Mouse (Mus musculus): ENCODE results near the gene Olfr876. TPM values are rescaled to one million over a fixed set of nuclear protein-coding genes. Genes with fewer than 3 reads are reported as not detected.

Gene Olfr876
- polyA plus RNA-seq, 1 experiment from 2014 or later, result not detected

GRCm38 (mm10) chr9:37802055-37802454 lies 776 bp upstream of the Olfr876 start:
- H3K9ac ChIP-seq (ENCODE audit: low read depth, low read length), result no peak overlapping the region
- no peaks in the 10 kb centered on the region for H3K4me1 ChIP-seq (ENCODE audit: control insufficient read depth, insufficient read depth, low read length)
- no peak overlapping the region for H3K27ac ChIP-seq (ENCODE audit: low read depth, low read length)
- H3K36me3 ChIP-seq (ENCODE audit: control insufficient read depth, insufficient read depth, low read length), result no peaks in the 10 kb centered on the region
- H3K27me3 ChIP-seq (ENCODE audit: control insufficient read depth, insufficient read depth, low read length), result no peaks in the 10 kb centered on the region
- 69% methylated on average over 4 of the region's 4 CpGs for WGBS (ENCODE audit: insufficient replicate concordance)
- no peak overlapping the region for H3K4me3 ChIP-seq (ENCODE audit: low read depth, low read length)
- H3K9me3 ChIP-seq (replicated peaks; ENCODE audit: control insufficient read depth, low read length), result no peaks in the 10 kb centered on the region
- H3K4me2 ChIP-seq, result no peak overlapping the region
- no peak for ATAC-seq (replicated peaks; ENCODE audit: insufficient number of reproducible peaks, low FRiP score, low TSS enrichment)

- Histone ChIP-seq H3K4me1 (ENCODE audit: control insufficient read depth, insufficient read depth, low read length) (no peaks in the 10 kb centered on the region), H3K9me3 (replicated peaks; ENCODE audit: control insufficient read depth, low read length) (no peaks in the 10 kb centered on the region), H3K4me2 (no peak overlapping the region), H3K36me3 (ENCODE audit: control insufficient read depth, insufficient read depth, low read length) (no peaks in the 10 kb centered on the region), H3K27ac (ENCODE audit: low read depth, low read length) (no peak overlapping the region), H3K9ac (ENCODE audit: low read depth, low read length) (no peak overlapping the region), H3K4me3 (ENCODE audit: low read depth, low read length) (no peak overlapping the region), H3K27me3 (ENCODE audit: control insufficient read depth, insufficient read depth, low read length) (no peaks in the 10 kb centered on the region)
- no peak for ATAC-seq (replicated peaks; ENCODE audit: insufficient number of reproducible peaks, low FRiP score, low TSS enrichment)
Observed at GRCm38 (mm10) chr9:37807235-37807634, 4.4 kb downstream of the Olfr876 start.

- H3K27ac ChIP-seq (ENCODE audit: low read depth, low read length), result no peak overlapping the region
- ATAC-seq (replicated peaks; ENCODE audit: insufficient number of reproducible peaks, low FRiP score, low TSS enrichment), result no peak
- H3K4me1 ChIP-seq (ENCODE audit: control insufficient read depth, insufficient read depth, low read length), result no peaks in the 10 kb centered on the region
- H3K4me3 ChIP-seq (ENCODE audit: low read depth, low read length), result no peak overlapping the region
- H3K4me2 ChIP-seq, result no peak overlapping the region
- no peak overlapping the region for H3K9ac ChIP-seq (ENCODE audit: low read depth, low read length)
- no peaks in the 10 kb centered on the region for H3K27me3 ChIP-seq (ENCODE audit: control insufficient read depth, insufficient read depth, low read length)
- no peaks in the 10 kb centered on the region for H3K36me3 ChIP-seq (ENCODE audit: control insufficient read depth, insufficient read depth, low read length)
- WGBS (ENCODE audit: insufficient replicate concordance), result 78% methylated on average over 3 of the region's 3 CpGs
- no peaks in the 10 kb centered on the region for H3K9me3 ChIP-seq (replicated peaks; ENCODE audit: control insufficient read depth, low read length)
Observed at GRCm38 (mm10) chr9:37808456-37808855, 5.6 kb downstream of the Olfr876 start.

- no peak overlapping the region for H3K9ac ChIP-seq (ENCODE audit: low read depth, low read length)
- no peaks in the 10 kb centered on the region for H3K36me3 ChIP-seq (ENCODE audit: control insufficient read depth, insufficient read depth, low read length)
- no peaks in the 10 kb centered on the region for H3K9me3 ChIP-seq (replicated peaks; ENCODE audit: control insufficient read depth, low read length)
- H3K4me3 ChIP-seq (ENCODE audit: low read depth, low read length), result no peak overlapping the region
- no peak overlapping the region for H3K4me2 ChIP-seq
- H3K4me1 ChIP-seq (ENCODE audit: control insufficient read depth, insufficient read depth, low read length), result no peaks in the 10 kb centered on the region
- ATAC-seq (replicated peaks; ENCODE audit: insufficient number of reproducible peaks, low FRiP score, low TSS enrichment), result no peak
- 57% methylated on average over 2 of the region's 2 CpGs for WGBS (ENCODE audit: insufficient replicate concordance)
- H3K27me3 ChIP-seq (ENCODE audit: control insufficient read depth, insufficient read depth, low read length), result no peaks in the 10 kb centered on the region
- no peak overlapping the region for H3K27ac ChIP-seq (ENCODE audit: low read depth, low read length)
Observed at GRCm38 (mm10) chr9:37808976-37809375, 6.1 kb downstream of the Olfr876 start.

GRCm38 (mm10) chr9:37814696-37815095 lies 11.9 kb downstream of the Olfr876 start:
- 84% methylated on average over 3 of the region's 3 CpGs for WGBS (ENCODE audit: insufficient replicate concordance)
- no peaks in the 10 kb centered on the region for H3K36me3 ChIP-seq (ENCODE audit: control insufficient read depth, insufficient read depth, low read length)
- no peak for ATAC-seq (replicated peaks; ENCODE audit: insufficient number of reproducible peaks, low FRiP score, low TSS enrichment)
- H3K4me3 ChIP-seq (ENCODE audit: low read depth, low read length), result no peak overlapping the region
- H3K9ac ChIP-seq (ENCODE audit: low read depth, low read length), result no peak overlapping the region
- no peak overlapping the region for H3K4me2 ChIP-seq
- no peaks in the 10 kb centered on the region for H3K27me3 ChIP-seq (ENCODE audit: control insufficient read depth, insufficient read depth, low read length)
- H3K27ac ChIP-seq (ENCODE audit: low read depth, low read length), result no peak overlapping the region
- H3K9me3 ChIP-seq (replicated peaks; ENCODE audit: control insufficient read depth, low read length), result no peaks in the 10 kb centered on the region
- H3K4me1 ChIP-seq (ENCODE audit: control insufficient read depth, insufficient read depth, low read length), result no peaks in the 10 kb centered on the region

GRCm38 (mm10) chr9:37829881-37830280 lies 27.1 kb downstream of the Olfr876 start:
- Histone ChIP-seq H3K9me3 (replicated peaks; ENCODE audit: control insufficient read depth, low read length) (no peaks in the 10 kb centered on the region), H3K9ac (ENCODE audit: low read depth, low read length) (no peak overlapping the region), H3K27ac (ENCODE audit: low read depth, low read length) (no peak overlapping the region), H3K27me3 (ENCODE audit: control insufficient read depth, insufficient read depth, low read length) (no peaks in the 10 kb centered on the region), H3K4me3 (ENCODE audit: low read depth, low read length) (no peak overlapping the region), H3K36me3 (ENCODE audit: control insufficient read depth, insufficient read depth, low read length) (no peaks in the 10 kb centered on the region), H3K4me2 (no peak overlapping the region), H3K4me1 (ENCODE audit: control insufficient read depth, insufficient read depth, low read length) (no peaks in the 10 kb centered on the region)
- no peak for ATAC-seq (replicated peaks; ENCODE audit: insufficient number of reproducible peaks, low FRiP score, low TSS enrichment)

GRCm38 (mm10) chr9:37833341-37833740 lies 30.5 kb downstream of the Olfr876 start:
- Histone ChIP-seq H3K9me3 (replicated peaks; ENCODE audit: control insufficient read depth, low read length) (no peaks in the 10 kb centered on the region), H3K36me3 (ENCODE audit: control insufficient read depth, insufficient read depth, low read length) (no peaks in the 10 kb centered on the region), H3K27ac (ENCODE audit: low read depth, low read length) (no peak overlapping the region), H3K27me3 (ENCODE audit: control insufficient read depth, insufficient read depth, low read length) (no peaks in the 10 kb centered on the region), H3K4me3 (ENCODE audit: low read depth, low read length) (no peak overlapping the region), H3K4me2 (no peak overlapping the region), H3K9ac (ENCODE audit: low read depth, low read length) (no peak overlapping the region), H3K4me1 (ENCODE audit: control insufficient read depth, insufficient read depth, low read length) (no peaks in the 10 kb centered on the region)
- 68% methylated on average over 1 of the region's 1 CpGs for WGBS (ENCODE audit: insufficient replicate concordance)
- no peak for ATAC-seq (replicated peaks; ENCODE audit: insufficient number of reproducible peaks, low FRiP score, low TSS enrichment)

- Histone ChIP-seq H3K9me3 (replicated peaks; ENCODE audit: control insufficient read depth, low read length) (no peaks in the 10 kb centered on the region), H3K27me3 (ENCODE audit: control insufficient read depth, insufficient read depth, low read length) (no peaks in the 10 kb centered on the region), H3K4me1 (ENCODE audit: control insufficient read depth, insufficient read depth, low read length) (no peaks in the 10 kb centered on the region), H3K36me3 (ENCODE audit: control insufficient read depth, insufficient read depth, low read length) (no peaks in the 10 kb centered on the region), H3K9ac (ENCODE audit: low read depth, low read length) (no peak overlapping the region), H3K4me2 (no peak overlapping the region), H3K27ac (ENCODE audit: low read depth, low read length) (no peak overlapping the region), H3K4me3 (ENCODE audit: low read depth, low read length) (no peak overlapping the region)
- WGBS (ENCODE audit: insufficient replicate concordance), result 74% methylated on average over 2 of the region's 2 CpGs
- no peak for ATAC-seq (replicated peaks; ENCODE audit: insufficient number of reproducible peaks, low FRiP score, low TSS enrichment)
Observed at GRCm38 (mm10) chr9:37849267-37849666, 46.4 kb downstream of the Olfr876 start.

- Histone ChIP-seq H3K4me3 (ENCODE audit: low read depth, low read length) (no peak within 1 kb of the TSS), H3K4me1 (ENCODE audit: control insufficient read depth, insufficient read depth, low read length) (no peaks in the 10 kb centered on the region), H3K4me2 (no peak within 1 kb of the TSS), H3K36me3 (ENCODE audit: control insufficient read depth, insufficient read depth, low read length) (no peaks in the 10 kb centered on the region), H3K27ac (ENCODE audit: low read depth, low read length) (no peak within 1 kb of the TSS), H3K9ac (ENCODE audit: low read depth, low read length) (no peak within 1 kb of the TSS), H3K27me3 (ENCODE audit: control insufficient read depth, insufficient read depth, low read length) (no peaks in the 10 kb centered on the region), H3K9me3 (replicated peaks; ENCODE audit: control insufficient read depth, low read length) (no peaks in the 10 kb centered on the region)
- no peak for ATAC-seq (replicated peaks; ENCODE audit: insufficient number of reproducible peaks, low FRiP score, low TSS enrichment)
- WGBS (ENCODE audit: insufficient replicate concordance), result 72% methylated on average over 4 of the region's 4 CpGs
Observed at GRCm38 (mm10) chr9:37853969-37854368, 51.1 kb downstream of the Olfr876 start, which contains the start of gene Olfr877. TSS of gene Olfr877 (plus strand) at chr9:37854269.
